Mouse (Mus musculus): Measurements from ENCODE around the gene Ppm1l. TPM values are rescaled to one million over a fixed set of nuclear protein-coding genes. Genes with fewer than 3 reads are reported as not detected.

Gene Ppm1l
- total RNA-seq, 2 experiments from 2014 or later, result 35.7 to 38.6 TPM

DNA sequence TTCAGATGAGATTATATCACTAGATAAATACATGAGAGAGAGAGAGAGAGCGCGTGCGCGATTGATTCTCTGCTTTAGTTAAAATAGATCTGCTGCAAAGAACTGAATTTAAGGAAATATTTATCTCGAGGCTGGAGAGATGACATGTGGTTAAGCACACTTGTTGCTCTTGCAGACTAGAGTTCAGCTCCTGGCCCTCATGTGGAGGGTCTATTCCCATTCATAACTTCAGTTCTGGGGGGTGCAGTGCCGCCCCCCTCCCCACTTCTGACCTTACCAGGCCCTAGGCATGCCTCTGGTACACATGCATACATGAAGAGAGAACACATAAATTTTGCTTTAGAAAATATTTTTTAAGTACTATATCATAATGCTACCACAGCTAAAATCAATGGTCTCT, 280.6 kb downstream of the Ppm1l start:
- DNase-seq, result no peak

DNA sequence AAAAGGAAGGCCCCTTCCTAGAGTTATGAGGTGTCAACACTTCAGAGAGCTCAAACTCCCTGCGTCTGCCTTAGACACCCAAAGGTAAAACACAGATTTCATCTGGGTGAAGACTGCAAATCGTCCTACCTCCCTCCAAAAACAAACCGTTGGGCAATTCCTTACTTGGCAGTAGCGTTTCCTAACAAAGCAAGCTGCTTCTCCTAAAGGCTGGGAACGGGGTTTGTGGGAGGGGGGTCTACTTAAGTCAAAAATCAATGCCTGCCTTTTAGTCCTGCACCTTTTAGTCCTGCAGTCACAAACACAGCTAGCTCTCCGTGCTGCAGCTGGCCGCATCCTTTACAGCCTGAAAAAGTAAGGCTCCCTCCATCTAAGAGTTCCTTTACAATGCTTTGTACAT, 281.2 kb downstream of the Ppm1l start:
- no peak for DNase-seq

DNA sequence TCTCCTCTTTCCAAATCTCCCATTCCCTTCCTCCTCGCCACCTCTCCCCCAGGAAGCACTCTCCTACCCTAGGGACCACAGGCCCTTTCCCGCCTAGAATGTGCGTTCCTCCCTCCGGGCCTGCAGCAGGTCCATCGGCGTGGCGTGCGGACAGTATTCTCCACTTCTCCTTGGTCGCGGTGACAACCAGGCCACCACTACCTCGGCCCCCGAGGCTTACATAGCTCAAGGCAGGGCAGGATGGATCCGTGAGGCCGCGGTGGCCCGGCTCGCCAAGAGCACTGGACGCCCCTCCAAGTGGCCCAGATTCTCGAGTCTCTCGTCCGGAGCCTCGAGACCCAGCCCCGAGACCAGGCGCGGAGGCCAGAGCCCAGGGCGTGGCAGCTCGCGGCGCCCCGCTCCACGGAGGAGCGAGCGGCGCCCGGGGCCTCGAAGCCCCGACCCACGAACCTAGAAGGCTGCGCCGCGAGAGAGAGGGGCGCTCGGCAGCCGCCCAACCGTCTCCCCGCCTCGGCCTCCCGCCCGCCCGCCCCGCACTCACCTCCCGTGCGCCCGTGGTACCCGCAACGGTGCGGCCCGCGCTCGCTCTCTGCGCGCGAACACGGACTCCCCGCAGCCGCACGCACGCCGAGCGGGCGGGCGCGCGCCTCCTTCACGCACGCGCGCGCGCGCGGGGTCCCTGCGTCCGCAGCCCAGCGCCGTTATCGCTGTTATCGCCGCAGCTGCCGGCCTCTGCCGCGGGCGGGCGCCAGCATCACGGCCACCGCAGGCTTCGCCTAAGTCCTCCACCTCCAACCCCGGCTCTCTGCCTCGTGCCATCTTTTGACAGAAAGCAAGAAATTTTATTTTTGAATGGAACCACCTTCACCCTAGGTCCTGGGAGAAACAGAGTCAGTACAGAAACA, 281.9 kb downstream of the Ppm1l start, which contains the start of gene B3galnt1:
TSS of gene B3galnt1 (minus strand) at position 700 of the 905 bp plus-strand sequence.
- DNase-seq, result peak; percentile 65

- DNase-seq, result peak; percentile 20
Observed at GRCm38 (mm10) chr3:69599166-69599500, 282.5 kb downstream of the Ppm1l start.

DNA sequence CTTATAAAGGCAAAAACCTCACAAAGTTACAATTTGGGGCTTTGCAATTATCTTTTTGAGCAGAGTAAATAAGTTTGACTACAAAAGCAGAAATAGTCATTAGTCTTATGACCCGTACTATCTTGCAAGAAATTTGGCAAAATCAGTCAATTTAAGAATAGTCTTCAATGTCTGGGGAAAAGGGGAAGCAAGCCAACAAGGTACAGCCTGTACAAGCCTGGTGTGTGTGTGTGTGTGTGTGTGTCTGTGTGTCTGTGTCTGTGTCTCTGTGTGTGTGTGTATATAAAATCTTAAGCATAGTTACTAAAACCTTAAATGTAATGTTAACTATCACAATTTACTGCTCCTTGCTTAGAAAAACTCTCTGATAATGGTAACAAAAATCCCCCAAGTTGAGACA, 290.3 kb downstream of the Ppm1l start:
- DNase-seq, result no peak

DNA sequence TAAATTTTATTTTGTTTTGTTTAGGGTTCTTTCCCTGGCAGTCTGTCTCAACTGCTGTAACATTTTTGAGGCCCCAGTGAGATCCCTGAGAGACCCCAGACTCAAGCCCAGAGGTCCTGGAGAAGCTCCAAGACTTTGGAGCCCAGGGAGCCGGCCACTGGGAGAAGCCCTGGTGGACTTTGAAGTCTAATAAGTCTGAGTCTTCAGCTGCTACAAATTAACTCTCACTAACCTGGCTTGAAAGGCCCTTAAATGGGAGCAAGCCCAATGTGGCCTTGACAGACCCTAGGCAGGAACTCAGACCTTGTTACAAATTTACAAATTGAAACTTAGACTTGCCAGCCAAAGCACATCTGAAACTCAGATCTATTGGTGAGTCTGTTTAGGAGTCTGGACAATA, 290.8 kb downstream of the Ppm1l start:
- no peak for DNase-seq

DNA sequence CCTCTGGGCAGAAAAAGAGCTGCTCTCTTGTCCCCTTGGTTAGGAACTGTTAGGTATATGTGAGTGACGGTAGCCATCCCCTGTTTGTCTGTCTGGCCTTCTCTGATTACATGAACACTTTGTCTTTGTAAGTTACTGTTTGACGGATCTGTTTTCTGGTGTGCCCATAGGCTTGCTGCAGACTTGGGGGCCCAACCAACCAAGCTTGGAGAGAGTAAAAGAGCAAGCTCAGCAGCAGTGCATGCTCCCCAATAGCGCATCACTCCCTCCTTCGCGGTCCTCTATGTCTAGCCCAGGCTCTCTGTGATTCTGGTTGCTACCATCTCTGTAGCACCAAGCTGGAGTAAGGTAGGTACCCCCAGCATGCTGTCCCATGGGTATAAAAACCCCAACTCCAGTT, 291.2 kb downstream of the Ppm1l start:
- DNase-seq, result no peak

Other genes starting within 250 kb of the Ppm1l start
- 10 to 100 TPM; 64.7 to 65.1 TPM for gene Kpna4, start 189.7 kb upstream of the Ppm1l start, total RNA-seq (2021)
- not detected for gene Arl14, start 94.4 kb upstream of the Ppm1l start, total RNA-seq (2021)